Mouse (Mus musculus) lung, embryonic 14.5 days (tissue): ENCODE results near the gene Adprhl2. TPM values are rescaled to one million over a fixed set of nuclear protein-coding genes. Genes with fewer than 3 reads are reported as not detected.

Experiments
- ATAC-seq: fragments of 200-750 bp; cut with Nextera tagmentation; 2 replicates; pipeline ENCODE4 v1.8.0; 2017; ENCODE audit warnings: mild to moderate bottlenecking, moderate TSS enrichment, moderate library complexity; ENCODE audit not compliant: insufficient read depth
- DNase-seq: peaks from one replicate; pipeline ENCODE4 v3.0.0-alpha.2; 2015
- H3K27ac ChIP-seq: fragments of 300-500 bp; sonication (generic); 2 replicates; pipeline ENCODE4 v1.5.1; 2014; ENCODE audit warnings: low read depth, mild to moderate bottlenecking, moderate library complexity
- H3K27me3 ChIP-seq: fragments of 300-500 bp; sonication (generic); 2 replicates; pipeline ENCODE4 v1.6.1; 2014; ENCODE audit warnings: low read length, control low read depth; ENCODE audit not compliant: insufficient read depth
- H3K36me3 ChIP-seq: fragments of 300-500 bp; sonication (generic); 2 replicates; pipeline ENCODE4 v1.6.1; 2014; ENCODE audit warnings: control low read depth; ENCODE audit not compliant: insufficient read depth
- H3K4me1 ChIP-seq: fragments of 300-500 bp; sonication (generic); 2 replicates; pipeline ENCODE4 v1.6.1; 2014; ENCODE audit warnings: antibody characterized with exemption, control low read depth; ENCODE audit not compliant: insufficient read depth
- H3K4me2 ChIP-seq: fragments of 300-500 bp; sonication (generic); 2 replicates; pipeline ENCODE4 v1.6.1; 2014; ENCODE audit warnings: mild to moderate bottlenecking
- H3K4me3 ChIP-seq: fragments of 300-500 bp; sonication (generic); 2 replicates; pipeline ENCODE4 v1.5.1; 2014; ENCODE audit warnings: low read depth, low read length
- H3K9ac ChIP-seq: fragments of 300-500 bp; sonication (generic); 2 replicates; pipeline ENCODE4 v1.6.1; 2014
- H3K9me3 ChIP-seq: fragments of 300-500 bp; sonication (generic); 2 replicates; pipeline ENCODE4 v1.6.1; 2016; ENCODE audit warnings: low read depth, low read length, control low read depth
- CTCF ChIP-seq: IDR thresholded peaks from 2 replicates; pipeline ENCODE4 v1.5.1; 2016; ENCODE audit warnings: antibody characterized with exemption, low read depth
- WGBS: fragments of 180-500 bp; shearing (Covaris S2); extraction: QIAGEN DNeasy Blood & Tissue Kit; methylation state at CpG from one replicate; pipeline ENCODE4 v1.1.7; 2014; 5-methylcytosine and 5-hydroxymethylcytosine counted together
- polyA plus RNA-seq: library from polyadenylated mRNA; unstranded; fragments of >200 nt; fragmentation: Nextera tagmentation; extraction: Ambion mirVana; gene quantifications from 2 replicates; pipeline ENCODE4 v1.2.1, GENCODE M21; 2014

The Adprhl2 gene
- polyA plus RNA-seq, 1 experiment from 2014 or later = 56.8 TPM

GRCm38 (mm10) chr4:126273753-126274152 is 47.8 kb downstream of the Adprhl2 start:
- no peak for TF ChIP-seq CTCF
- DNase-seq = no peak
- WGBS = 71% methylated on average over 13 of the region's 13 CpGs
- H3K4me2 ChIP-seq = no peak overlapping the region
- H3K4me3 ChIP-seq = no peak overlapping the region
- H3K9ac ChIP-seq = no peak overlapping the region
- no peak overlapping the region for H3K27ac ChIP-seq
- H3K27me3 ChIP-seq = no peaks in the 10 kb centered on the region
- H3K4me1 ChIP-seq = no peaks in the 10 kb centered on the region
- H3K36me3 ChIP-seq = peaks cover 30% of the 10 kb centered on the region
- no peak for ATAC-seq
- no peaks in the 10 kb centered on the region for H3K9me3 ChIP-seq

- H3K4me3 ChIP-seq = no peak overlapping the region
- TF ChIP-seq CTCF = no peak
- no peak overlapping the region for H3K9ac ChIP-seq
- H3K27ac ChIP-seq = no peak overlapping the region
- H3K4me1 ChIP-seq = no peaks in the 10 kb centered on the region
- no peaks in the 10 kb centered on the region for H3K9me3 ChIP-seq
- ATAC-seq (no peak), DNase-seq (no peak)
- no peaks in the 10 kb centered on the region for H3K27me3 ChIP-seq
- H3K4me2 ChIP-seq = no peak overlapping the region
- 73% methylated on average over 3 of the region's 3 CpGs for WGBS
- peaks cover 22% of the 10 kb centered on the region for H3K36me3 ChIP-seq
Observed at GRCm38 (mm10) chr4:126269292-126269691, 52.2 kb downstream of the Adprhl2 start.

Other genes with a start within 250 kb of the Adprhl2 start
- 50.2 and 50.6 TPM in 2 replicates for gene Lsm10, start 225.1 kb downstream of the Adprhl2 start, polyA plus RNA-seq
- 30.7 and 38.0 TPM in 2 replicates for gene Stk40, start 217.7 kb downstream of the Adprhl2 start, polyA plus RNA-seq
- 92.6 and 97.8 TPM in 2 replicates for gene Eva1b, start 174.0 kb downstream of the Adprhl2 start, polyA plus RNA-seq
- 5.7 and 7.0 TPM in 2 replicates for gene Sh3d21, start 158.2 kb downstream of the Adprhl2 start, polyA plus RNA-seq
- gene Thrap3, start 118.9 kb downstream of the Adprhl2 start, polyA plus RNA-seq = 262 and 268 TPM in 2 replicates
- gene Map7d1, start 65.4 kb downstream of the Adprhl2 start, polyA plus RNA-seq = 50.7 and 61.1 TPM in 2 replicates
- 26.7 and 28.9 TPM in 2 replicates for gene Trappc3, start 59.4 kb downstream of the Adprhl2 start, polyA plus RNA-seq
- gene Col8a2, start 34.9 kb downstream of the Adprhl2 start, polyA plus RNA-seq = 4.0 and 5.2 TPM in 2 replicates
- 1.3 and 2.5 TPM in 2 replicates for gene Tekt2, start 4.0 kb upstream of the Adprhl2 start, polyA plus RNA-seq
- 19.1 and 19.5 TPM in 2 replicates for gene Ago3, start 107.9 kb upstream of the Adprhl2 start, polyA plus RNA-seq
- 10.7 and 11.6 TPM in 2 replicates for gene Ago1, start 146.9 kb upstream of the Adprhl2 start, polyA plus RNA-seq
- 2.9 and 3.5 TPM in 2 replicates for gene Ago4, start 211.8 kb upstream of the Adprhl2 start, polyA plus RNA-seq
- gene Clspn, start 235.2 kb upstream of the Adprhl2 start, polyA plus RNA-seq = 52.6 and 54.3 TPM in 2 replicates